Mouse (Mus musculus): ENCODE measurements around the gene Pah.

GRCm38 (mm10) chr10:87490328-87490727 lies 31.3 kb upstream of the Pah start:
- TF ChIP-seq CTCF (IDR thresholded peaks at IDR 0.05; ENCODE audit: extremely low read depth, insufficient read depth, insufficient read length, insufficient replicate concordance) (no peak), POLR2A (IDR thresholded peaks at IDR 0.05; ENCODE audit: low read depth, low read length) (no peak)

Data from spleen, adult 2 months (tissue).